Mouse (Mus musculus) kidney, postnatal 36 days (tissue): ENCODE data around the gene Mcu.

Experiments used
- DNase-seq, 2 experiments: peaks; one replicate each; pipeline ENCODE4 v3.0.0; 2021 to 2022; ENCODE audit warnings: mixed read lengths in 2 of 2

The Mcu gene

GRCm38 (mm10) chr10:59568665-59569480 lies 47.6 kb downstream of the Mcu start:
- DNase-seq, result no peak

- DNase-seq, result no peak
These were observed 49.5 kb downstream of the Mcu start for GRCm38 (mm10) chr10:59566968-59567367.

GRCm38 (mm10) chr10:59565995-59566410 lies 50.5 kb downstream of the Mcu start:
- no peak for DNase-seq

GRCm38 (mm10) chr10:59564551-59564950 lies 51.9 kb downstream of the Mcu start:
- DNase-seq, result no peak

- DNase-seq, result no peak
These were observed 54.0 kb downstream of the Mcu start for GRCm38 (mm10) chr10:59562511-59562910.

- DNase-seq, result no peak
These were observed 56.4 kb downstream of the Mcu start for GRCm38 (mm10) chr10:59560126-59560525.

GRCm38 (mm10) chr10:59558602-59559001 lies 57.9 kb downstream of the Mcu start:
- peak in 1 of 2 experiments; percentile 31 for DNase-seq

GRCm38 (mm10) chr10:59558164-59558563 lies 58.3 kb downstream of the Mcu start:
- no peak for DNase-seq

GRCm38 (mm10) chr10:59556541-59556940 lies 60.0 kb downstream of the Mcu start:
- DNase-seq, result no peak

GRCm38 (mm10) chr10:59554243-59554642 lies 62.2 kb downstream of the Mcu start:
- DNase-seq, result no peak

GRCm38 (mm10) chr10:59552456-59552855 lies 64.0 kb downstream of the Mcu start:
- DNase-seq, result no peak

GRCm38 (mm10) chr10:59548768-59549333 lies 67.6 kb downstream of the Mcu start:
- no peak for DNase-seq

GRCm38 (mm10) chr10:59548211-59548610 lies 68.3 kb downstream of the Mcu start:
- DNase-seq, result no peak

- no peak for DNase-seq
These were observed 69.1 kb downstream of the Mcu start for GRCm38 (mm10) chr10:59547426-59547825.

- DNase-seq, result no peak
These were observed 71.3 kb downstream of the Mcu start for GRCm38 (mm10) chr10:59545169-59545568.

- DNase-seq, result no peak
These were observed 73.1 kb downstream of the Mcu start for GRCm38 (mm10) chr10:59543351-59543750.

- DNase-seq, result no peak
These were observed 75.0 kb downstream of the Mcu start for GRCm38 (mm10) chr10:59541466-59541865.

- DNase-seq, result no peak
These were observed 75.9 kb downstream of the Mcu start for GRCm38 (mm10) chr10:59540596-59540995.

- no peak for DNase-seq
These were observed 76.4 kb downstream of the Mcu start for GRCm38 (mm10) chr10:59540081-59540480.

- DNase-seq, result peak; percentile 68 to 81
These were observed 77.0 kb downstream of the Mcu start for GRCm38 (mm10) chr10:59539533-59539875.

- peak in 1 of 2 experiments; percentile 36 for DNase-seq
These were observed 77.5 kb downstream of the Mcu start for GRCm38 (mm10) chr10:59538767-59539532.

GRCm38 (mm10) chr10:59538063-59538462 lies 78.4 kb downstream of the Mcu start:
- DNase-seq, result no peak

GRCm38 (mm10) chr10:59537579-59537978 lies 78.9 kb downstream of the Mcu start:
- DNase-seq, result no peak

GRCm38 (mm10) chr10:59532256-59532655 lies 84.2 kb downstream of the Mcu start:
- DNase-seq, result no peak
